In genomic region chr7:66110636-66111112, GRCm38 (mm10) we compare ENCODE assay signal across 9 mouse cellular contexts. TPM values are rescaled to one million over a fixed set of nuclear protein-coding genes. Genes with fewer than 3 reads are reported as not detected.
A peak's percentile ranks its signal among the peaks of the same experiment; 100 is the strongest.
DNase-seq lines count a peak whose midpoint lies in the region; ATAC-seq and TF ChIP-seq lines count a peak whose summit lies in the region.
"Had no signal": no experiment of that assay in that cellular context is flagged by ENCODE, and none has a peak within 500 bp of the region (broad histone marks: within the 10 kb centered on the region; RNA-seq: fewer than 3 reads in every experiment).

No protein-coding gene starts in this region.

- no peak for DNase-seq in gastrocnemius, adult 2 months
- DNase-seq in gastrocnemius, adult 8-10 months (ENCODE audit: low spot score in 2 of 2) = no peak
- DNase-seq in A20 (ENCODE audit: low read depth, low spot score) = peak; percentile 77
- peak; percentile 52 for DNase-seq in embryo, embryonic 10 days (ENCODE audit: low spot score)
- DNase-seq in hindbrain, postnatal 0 days (ENCODE audit: low spot score) = peak; percentile 47
- peak; percentile 63 for DNase-seq in midbrain, embryonic 14.5 days
- no peak for DNase-seq in gastrocnemius, postnatal 25 days
- no peak for DNase-seq in left cerebral cortex, adult 18-20 months (ENCODE audit: low spot score in 2 of 2)

- H3K36me3 ChIP-seq in hindbrain, postnatal 0 days (ENCODE audit: insufficient read depth, low read length) = no peaks in the 10 kb centered on the region
- H3K36me3 ChIP-seq in midbrain, embryonic 14.5 days (ENCODE audit: control insufficient read depth, insufficient read depth, low read length) = no peaks in the 10 kb centered on the region

- intact Hi-C loops in gastrocnemius, adult 2 months (cut with DNase I) = no loop called here

- H3K9me3 ChIP-seq in hindbrain, postnatal 0 days (ENCODE audit: low read length) = no peaks in the 10 kb centered on the region
- no peaks in the 10 kb centered on the region for H3K9me3 ChIP-seq in midbrain, embryonic 14.5 days (ENCODE audit: control insufficient read depth, low read length)

- no peak for TF ChIP-seq CTCF in gastrocnemius, adult 2 months (IDR thresholded peaks at IDR 0.05)
- no peak for TF ChIP-seq CTCF in hindbrain, postnatal 0 days (IDR thresholded peaks at IDR 0.05; ENCODE audit: low read depth)

- WGBS in hindbrain, postnatal 0 days = 2% methylated on average over 10 of the region's 10 CpGs
- 2% methylated on average over 10 of the region's 10 CpGs for WGBS in midbrain, embryonic 14.5 days

- H3K4me1 ChIP-seq in hindbrain, postnatal 0 days (ENCODE audit: insufficient read depth, low read length) = peaks cover 4% of the 10 kb centered on the region
- H3K4me1 ChIP-seq in midbrain, embryonic 14.5 days (ENCODE audit: control insufficient read depth, insufficient read depth, low read length) = peaks cover 19% of the 10 kb centered on the region; the same call in 1 of the 2 replicates

- no peaks in the 10 kb centered on the region; the same call in 1 of the 2 replicates for H3K27me3 ChIP-seq in hindbrain, postnatal 0 days (ENCODE audit: insufficient read depth, low read length)
- H3K27me3 ChIP-seq in midbrain, embryonic 14.5 days (ENCODE audit: control insufficient read depth, insufficient read depth, low read length) = peaks cover 6% of the 10 kb centered on the region; the same call in 1 of the 2 replicates
- H3K27me3 ChIP-seq: Patski had no signal

- H3K27ac ChIP-seq in gastrocnemius, adult 2 months = peak overlapping the region; percentile 66; the same call in 1 of the 2 replicates
- H3K27ac ChIP-seq in hindbrain, postnatal 0 days = peak overlapping the region; percentile 91
- H3K27ac ChIP-seq in midbrain, embryonic 14.5 days (replicated peaks; ENCODE audit: low read depth, low read length) = peak overlapping the region; percentile 96

- no peak for ATAC-seq in hindbrain, postnatal 0 days
- no peak for ATAC-seq in midbrain, embryonic 14.5 days (ENCODE audit: low FRiP score, low TSS enrichment)

- H3K9ac ChIP-seq in hindbrain, postnatal 0 days (replicated peaks; ENCODE audit: low read length) = peak overlapping the region; percentile 86
- peak overlapping the region; percentile 94 for H3K9ac ChIP-seq in midbrain, embryonic 14.5 days (replicated peaks; ENCODE audit: low read length)

- H3K4me3 ChIP-seq in gastrocnemius, adult 2 months = peak overlapping the region; percentile 88
- peak overlapping the region; percentile 88 for H3K4me3 ChIP-seq in hindbrain, postnatal 0 days (ENCODE audit: low read length)
- H3K4me3 ChIP-seq in midbrain, embryonic 14.5 days (replicated peaks; ENCODE audit: low read depth, low read length) = peak overlapping the region; percentile 85

- peak overlapping the region; percentile 96 for H3K4me2 ChIP-seq in hindbrain, postnatal 0 days (ENCODE audit: low read depth, low read length)
- peak overlapping the region; percentile 98 for H3K4me2 ChIP-seq in midbrain, embryonic 14.5 days (ENCODE audit: low read length)

RNA-seq across cellular contexts. Expression of gene Chsy1, which starts 1.4 kb away (rescaled TPM):
- 1 to 10 TPM; 4.1 to 4.2 TPM for total RNA-seq in gastrocnemius, adult 2 months (2021)
- 1 to 10 TPM; 2.1 to 3.6 (median 2.7) TPM for total RNA-seq in gastrocnemius, adult 8-10 months (2022)
- total RNA-seq in hindbrain, postnatal 0 days (2014; rRNA removed) = 32.9 and 35.5 TPM in 2 replicates
- polyA plus RNA-seq in hindbrain, postnatal 0 days (2015; fragmentation: Nextera tagmentation; extraction: Ambion mirVana) = 7.9 and 8.4 TPM in 2 replicates
- 14.0 and 16.0 TPM in 2 replicates for polyA plus RNA-seq in midbrain, embryonic 14.5 days (2014; fragmentation: Nextera tagmentation; extraction: Ambion mirVana)
- total RNA-seq in gastrocnemius, postnatal 25 days (2021) = 1 to 10 TPM; 3.4 to 3.8 TPM
- total RNA-seq in left cerebral cortex, adult 18-20 months (2021) = 10 to 100 TPM; 15.6 to 17.4 TPM

RNA-seq across cellular contexts. Expression of gene Selenos, which starts 31.2 kb away (rescaled TPM):
- total RNA-seq in gastrocnemius, adult 2 months (2021) = 10 to 100 TPM; 26.5 to 35.1 TPM
- total RNA-seq in gastrocnemius, adult 8-10 months (2022) = 10 to 100 TPM; 27.1 to 38.7 (median 30.3) TPM
- total RNA-seq in hindbrain, postnatal 0 days (2014; rRNA removed) = 30.4 and 32.4 TPM in 2 replicates
- 115 and 131 TPM in 2 replicates for polyA plus RNA-seq in hindbrain, postnatal 0 days (2015; fragmentation: Nextera tagmentation; extraction: Ambion mirVana)
- polyA plus RNA-seq in midbrain, embryonic 14.5 days (2014; fragmentation: Nextera tagmentation; extraction: Ambion mirVana) = 78.3 and 79.9 TPM in 2 replicates
- 10 to 100 TPM; 25.6 to 27.3 TPM for total RNA-seq in gastrocnemius, postnatal 25 days (2021)
- total RNA-seq in left cerebral cortex, adult 18-20 months (2021) = 10 to 100 TPM; 46.2 to 46.6 TPM

RNA-seq across cellular contexts. Expression of gene Snrpa1, which starts 51.9 kb away (rescaled TPM):
- 10 to 100 TPM; 15.2 to 22.4 TPM for total RNA-seq in gastrocnemius, adult 2 months (2021)
- 10 to 100 TPM; 17.3 to 21.2 (median 18.0) TPM for total RNA-seq in gastrocnemius, adult 8-10 months (2022)
- 22.6 and 26.5 TPM in 2 replicates for total RNA-seq in hindbrain, postnatal 0 days (2014; rRNA removed)
- polyA plus RNA-seq in hindbrain, postnatal 0 days (2015; fragmentation: Nextera tagmentation; extraction: Ambion mirVana) = 119 and 127 TPM in 2 replicates
- 144 and 154 TPM in 2 replicates for polyA plus RNA-seq in midbrain, embryonic 14.5 days (2014; fragmentation: Nextera tagmentation; extraction: Ambion mirVana)
- 10 to 100 TPM; 17.6 to 19.0 TPM for total RNA-seq in gastrocnemius, postnatal 25 days (2021)
- total RNA-seq in left cerebral cortex, adult 18-20 months (2021) = 10 to 100 TPM; 31.6 to 37.6 TPM

Comparison
In these comparisons a context has a peak if more than half of its experiments do, and no peak if none do; other contexts are left out.
1. DNase-seq: peak in A20 (single experiment), embryo, embryonic 10 days (single experiment), hindbrain, postnatal 0 days (single experiment) and midbrain, embryonic 14.5 days (single experiment); none in gastrocnemius, adult 2 months (single experiment), gastrocnemius, adult 8-10 months (0 of 2), gastrocnemius, postnatal 25 days (single experiment) and left cerebral cortex, adult 18-20 months (0 of 2).
2. Peak in every context shown above with its lines, with median percentiles within 50 percentile points of each other: H3K27ac ChIP-seq and H3K4me3 ChIP-seq.